Mouse (Mus musculus) C2C12 (cell line): ENCODE data around the gene Raver2.

ENCODE experiments used
- CTCF ChIP-seq: IDR thresholded peaks from one replicate; pipeline ENCODE4 v1.5.1; 2011; ENCODE audit not compliant: control insufficient read depth, insufficient read depth, insufficient read length
- FOSL1 ChIP-seq: IDR thresholded peaks from one replicate; pipeline ENCODE4 v1.8.0; 2011; ENCODE audit warnings: mild to moderate bottlenecking, low read length; ENCODE audit not compliant: poor library complexity, insufficient read depth, severe bottlenecking
- MAX ChIP-seq: IDR thresholded peaks from one replicate; pipeline ENCODE4 v1.6.1; 2011; ENCODE audit warnings: mild to moderate bottlenecking, control low read depth
- MYOG ChIP-seq: IDR thresholded peaks from one replicate; pipeline ENCODE4 v1.6.1; 2011; ENCODE audit not compliant: control insufficient read depth, insufficient read length; ENCODE audit errors: extremely low read depth

DNA sequence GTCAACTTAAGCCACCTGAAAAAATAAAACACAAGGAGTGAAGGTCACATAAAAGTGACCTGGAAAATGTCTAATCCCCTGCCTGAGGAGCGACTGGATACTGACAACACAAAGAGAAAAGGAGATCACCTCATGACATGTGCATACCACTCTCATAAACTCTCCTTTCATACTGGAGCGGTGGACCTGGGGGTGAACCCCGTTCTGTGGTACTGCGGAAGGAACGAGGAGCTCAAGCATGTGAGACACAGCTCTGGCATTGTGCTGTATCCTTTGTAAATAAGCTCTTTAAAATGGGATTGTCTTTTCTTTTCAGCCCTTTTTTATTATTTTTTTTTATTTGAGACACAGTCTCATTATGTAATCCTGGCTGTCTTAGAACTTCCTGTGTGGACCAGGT lies 111.9 kb downstream of the Raver2 start:
- no peak for TF ChIP-seq MYOG
- no peak for TF ChIP-seq CTCF
- TF ChIP-seq FOSL1: no peak
- no peak for TF ChIP-seq MAX
